Mouse (Mus musculus) intestine, embryonic 15.5 days (tissue): ENCODE measurements around the gene Fyttd1. TPM values are rescaled to one million over a fixed set of nuclear protein-coding genes. Genes with fewer than 3 reads are reported as not detected.
"Not testable (repeated sequence)": the region's sequence is repeated elsewhere in the genome, so short reads cannot be mapped to it uniquely, and the experiment has no call there.

ENCODE experiments used
- ATAC-seq: fragments of 200-750 bp; cut with Nextera tagmentation; 2 replicates; pipeline ENCODE4 v1.8.0; 2017; ENCODE audit warnings: moderate TSS enrichment, moderate library complexity
- H3K27ac ChIP-seq: fragments of 300-500 bp; sonication (generic); 2 replicates; pipeline ENCODE4 v1.5.1; 2015; ENCODE audit warnings: mild to moderate bottlenecking, inconsistent platforms
- H3K27me3 ChIP-seq: fragments of 300-500 bp; sonication (generic); replicated peaks from 2 replicates; pipeline ENCODE4 v1.6.1; 2015; ENCODE audit warnings: inconsistent platforms
- H3K36me3 ChIP-seq: fragments of 300-500 bp; sonication (generic); 2 replicates; pipeline ENCODE4 v1.6.1; 2015; ENCODE audit warnings: inconsistent platforms
- H3K4me1 ChIP-seq: fragments of 300-500 bp; sonication (generic); replicated peaks from 2 replicates; pipeline ENCODE4 v1.6.1; 2015; ENCODE audit warnings: inconsistent platforms
- H3K4me2 ChIP-seq: fragments of 300-500 bp; sonication (generic); replicated peaks from 2 replicates; pipeline ENCODE4 v1.6.1; 2015; ENCODE audit warnings: mild to moderate bottlenecking, inconsistent platforms
- H3K4me3 ChIP-seq: fragments of 300-500 bp; sonication (generic); replicated peaks from 2 replicates; pipeline ENCODE4 v1.5.1; 2015; ENCODE audit warnings: inconsistent platforms
- H3K9ac ChIP-seq: fragments of 300-500 bp; sonication (generic); 2 replicates; pipeline ENCODE4 v1.6.1; 2015; ENCODE audit warnings: inconsistent platforms
- H3K9me3 ChIP-seq: fragments of 300-500 bp; sonication (generic); 2 replicates; pipeline ENCODE4 v1.6.1; 2016; ENCODE audit warnings: inconsistent platforms
- WGBS: fragments of 180-500 bp; shearing (Covaris S2); methylation state at CpG from one replicate; pipeline ENCODE4 v1.1.7; 2015; 5-methylcytosine and 5-hydroxymethylcytosine counted together
- polyA plus RNA-seq: library from polyadenylated mRNA; unstranded; fragments of >200 nt; fragmentation: Nextera tagmentation; extraction: Ambion mirVana; gene quantifications from 2 replicates; pipeline ENCODE4 v1.2.1, GENCODE M21; 2015

Gene Fyttd1
- polyA plus RNA-seq, 1 experiment from 2014 or later = 97.7 TPM

- no peaks in the 10 kb centered on the region for H3K36me3 ChIP-seq
- H3K9ac ChIP-seq = no peak overlapping the region
- H3K4me2 ChIP-seq = no peak overlapping the region
- 83% methylated on average over 2 of the region's 2 CpGs for WGBS
- H3K4me3 ChIP-seq = no peak overlapping the region
- peaks cover 3% of the 10 kb centered on the region; the same call in 1 of the 2 replicates for H3K4me1 ChIP-seq
- ATAC-seq = no peak
- H3K27ac ChIP-seq = no peak overlapping the region
- H3K9me3 ChIP-seq = no peaks in the 10 kb centered on the region
- H3K27me3 ChIP-seq = no peaks in the 10 kb centered on the region
Measured at GRCm38 (mm10) chr16:32934470-32934869, 57.2 kb downstream of the Fyttd1 start.

DNA sequence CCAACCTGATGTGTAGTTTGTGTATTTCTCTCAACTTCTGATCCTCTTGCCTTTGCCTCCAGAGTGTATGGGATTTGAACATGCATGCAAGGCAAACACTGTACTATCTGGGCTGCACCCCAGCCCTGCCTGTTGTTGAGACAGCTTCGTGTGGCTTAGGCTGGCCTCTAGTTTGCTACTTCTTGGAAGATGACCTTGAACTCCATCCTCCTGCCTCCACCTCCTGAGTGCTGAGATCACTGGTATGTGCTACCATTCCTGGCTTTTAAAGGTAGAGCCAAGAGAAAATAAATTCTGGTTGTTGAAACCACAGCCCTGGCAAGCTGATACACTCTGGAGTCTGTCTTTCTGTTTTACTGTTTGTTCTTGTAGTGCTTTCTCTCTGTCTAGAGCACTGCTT lies 57.8 kb downstream of the Fyttd1 start:
- Histone ChIP-seq H3K4me1 (peaks cover 3% of the 10 kb centered on the region; the same call in 1 of the 2 replicates), H3K36me3 (no peaks in the 10 kb centered on the region), H3K27me3 (no peaks in the 10 kb centered on the region), H3K9me3 (no peaks in the 10 kb centered on the region), H3K4me3 (no peak overlapping the region), H3K4me2 (no peak overlapping the region), H3K27ac (no peak overlapping the region), H3K9ac (no peak overlapping the region)
- WGBS = 59% methylated on average over 1 of the region's 1 CpGs
- no peak for ATAC-seq

DNA sequence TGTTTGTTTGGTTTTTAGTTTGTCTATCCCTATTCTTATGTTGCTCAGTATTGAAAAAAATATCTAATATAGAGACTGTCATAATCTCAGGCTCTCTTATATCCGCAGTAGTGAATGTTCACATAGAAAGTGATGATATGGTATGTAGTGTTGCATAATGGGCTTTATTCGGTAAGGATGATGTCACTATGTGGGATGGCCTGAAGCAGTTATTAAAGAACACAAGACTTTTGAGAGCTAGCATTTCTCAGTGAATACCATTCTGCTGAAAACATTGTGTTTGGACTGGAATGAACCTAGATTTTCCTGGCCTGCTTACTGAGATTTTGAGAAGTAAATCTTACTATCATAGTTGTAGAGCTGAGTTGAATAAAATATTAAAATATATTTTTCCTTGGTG lies 60.1 kb downstream of the Fyttd1 start:
- Histone ChIP-seq H3K36me3 (no peaks in the 10 kb centered on the region), H3K4me1 (peaks cover 3% of the 10 kb centered on the region; the same call in 1 of the 2 replicates), H3K4me2 (no peak overlapping the region), H3K27me3 (no peaks in the 10 kb centered on the region), H3K9ac (no peak overlapping the region), H3K9me3 (no peaks in the 10 kb centered on the region), H3K4me3 (no peak overlapping the region), H3K27ac (no peak overlapping the region)
- no peak for ATAC-seq
- 85% methylated on average over 2 of the region's 2 CpGs for WGBS

DNA sequence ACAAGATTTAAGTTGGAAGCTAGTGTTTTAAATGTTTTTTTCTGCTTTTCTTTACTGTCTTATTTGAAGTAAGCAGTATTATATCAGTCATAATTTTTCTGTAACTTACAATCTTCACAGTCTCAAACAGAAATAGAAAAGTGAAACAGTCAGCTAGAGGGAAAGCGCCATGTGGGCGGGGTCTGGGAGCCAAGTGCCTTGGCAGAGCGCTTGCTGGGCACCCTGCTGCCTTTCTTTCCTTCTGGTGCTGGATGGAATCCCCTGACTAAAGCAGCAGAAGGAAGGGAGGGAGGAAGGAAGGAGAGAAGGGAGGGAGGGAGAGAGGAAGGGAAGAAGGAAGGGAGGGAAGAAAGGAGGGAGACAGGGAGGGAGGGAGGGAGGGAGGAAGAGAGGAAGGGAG lies 62.0 kb downstream of the Fyttd1 start:
- H3K4me1 ChIP-seq, H3K4me3 ChIP-seq, H3K27me3 ChIP-seq, ATAC-seq, H3K9ac ChIP-seq, H3K9me3 ChIP-seq, H3K36me3 ChIP-seq, H3K27ac ChIP-seq, H3K4me2 ChIP-seq: not testable (repeated sequence)
- 57% methylated on average over 3 of the region's 3 CpGs for WGBS

DNA sequence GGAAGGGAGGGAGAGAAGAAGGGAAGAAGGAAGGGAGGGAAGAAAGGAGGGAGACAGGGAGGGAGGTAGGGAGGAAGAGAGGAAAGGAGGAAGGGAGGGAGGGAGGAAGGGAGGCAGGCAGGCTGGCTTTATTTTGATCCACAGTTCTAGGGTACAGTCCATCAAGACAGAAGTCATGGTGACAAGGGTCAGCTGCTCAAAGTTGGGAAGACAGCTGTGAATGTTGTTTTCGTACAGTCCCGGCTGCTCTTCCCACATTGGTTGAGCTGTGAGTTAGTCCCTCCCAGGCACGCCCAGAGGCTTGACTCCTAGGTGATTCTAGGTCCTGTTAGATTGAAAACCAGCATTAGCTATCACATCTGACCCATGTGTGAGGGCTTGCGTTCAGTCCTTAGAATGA lies 62.4 kb downstream of the Fyttd1 start:
- H3K4me1 ChIP-seq, ATAC-seq, H3K9ac ChIP-seq, H3K9me3 ChIP-seq, H3K27ac ChIP-seq, H3K27me3 ChIP-seq, H3K36me3 ChIP-seq, H3K4me2 ChIP-seq, H3K4me3 ChIP-seq: not testable (repeated sequence)
- 81% methylated on average over 4 of the region's 4 CpGs for WGBS

DNA sequence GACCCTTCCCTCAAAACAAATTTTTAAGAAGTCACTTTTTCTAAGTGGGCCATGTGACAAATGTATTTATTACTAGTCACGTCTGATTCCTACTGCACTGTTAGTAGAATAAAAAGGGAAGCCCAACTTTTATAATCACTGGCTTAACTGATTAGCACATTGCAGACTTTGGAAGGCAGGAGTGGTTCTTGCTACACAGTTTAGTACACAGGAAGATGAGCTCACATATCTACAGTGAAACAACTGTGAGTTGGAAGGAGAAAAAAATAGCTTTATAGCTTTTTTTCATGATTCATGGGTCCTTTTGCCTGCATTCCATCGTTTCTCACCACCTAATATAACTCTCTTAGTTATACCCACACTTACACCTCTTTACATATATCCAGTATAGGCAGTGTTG lies 63.9 kb downstream of the Fyttd1 start:
- not testable (repeated sequence) for H3K4me1 ChIP-seq, ATAC-seq, H3K27me3 ChIP-seq, H3K27ac ChIP-seq, H3K36me3 ChIP-seq, H3K4me2 ChIP-seq, H3K9me3 ChIP-seq, H3K9ac ChIP-seq, H3K4me3 ChIP-seq
- WGBS = 76% methylated on average over 2 of the region's 2 CpGs

GRCm38 (mm10) chr16:32942694-32943093 lies 65.4 kb downstream of the Fyttd1 start:
- H3K27me3 ChIP-seq = no peaks in the 10 kb centered on the region
- H3K4me2 ChIP-seq = no peak overlapping the region
- no peaks in the 10 kb centered on the region for H3K36me3 ChIP-seq
- WGBS = 66% methylated on average over 5 of the region's 5 CpGs
- no peaks in the 10 kb centered on the region for H3K9me3 ChIP-seq
- ATAC-seq = no peak
- H3K4me3 ChIP-seq = no peak overlapping the region
- no peak overlapping the region for H3K27ac ChIP-seq
- H3K9ac ChIP-seq = no peak overlapping the region
- H3K4me1 ChIP-seq = no peaks in the 10 kb centered on the region

DNA sequence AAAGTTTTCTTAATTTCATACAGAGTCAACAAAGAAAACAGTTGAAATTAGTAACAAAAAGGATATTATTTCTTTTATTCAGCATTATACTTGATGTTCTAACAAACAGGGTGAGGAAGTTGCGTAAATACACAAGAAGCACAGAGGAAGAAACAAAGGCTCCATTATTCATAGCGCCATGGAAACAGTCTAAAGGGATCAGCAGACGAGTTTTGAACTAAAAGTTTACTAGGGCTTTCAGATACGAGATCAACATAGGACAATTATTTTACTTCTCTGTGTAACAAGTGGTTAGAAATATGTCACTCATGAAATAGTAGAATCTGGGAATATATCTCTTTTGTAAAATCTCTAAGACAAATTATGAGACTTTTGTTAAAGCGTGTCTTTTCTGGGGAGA lies 68.1 kb downstream of the Fyttd1 start:
- Histone ChIP-seq H3K4me1 (no peaks in the 10 kb centered on the region), H3K27ac (no peak overlapping the region), H3K27me3 (no peaks in the 10 kb centered on the region), H3K4me2 (no peak overlapping the region), H3K4me3 (no peak overlapping the region), H3K9ac (no peak overlapping the region), H3K36me3 (no peaks in the 10 kb centered on the region), H3K9me3 (no peaks in the 10 kb centered on the region)
- ATAC-seq = no peak
- 78% methylated on average over 5 of the region's 5 CpGs for WGBS

GRCm38 (mm10) chr16:32948016-32948415 lies 70.7 kb downstream of the Fyttd1 start:
- Histone ChIP-seq H3K27me3 (no peaks in the 10 kb centered on the region), H3K4me3 (no peak overlapping the region), H3K9me3 (no peaks in the 10 kb centered on the region), H3K9ac (no peak overlapping the region), H3K36me3 (no peaks in the 10 kb centered on the region), H3K27ac (no peak overlapping the region), H3K4me2 (no peak overlapping the region), H3K4me1 (no peaks in the 10 kb centered on the region)
- WGBS = 83% methylated on average over 8 of the region's 8 CpGs
- ATAC-seq = no peak

- H3K4me3 ChIP-seq = no peak overlapping the region
- H3K36me3 ChIP-seq = no peaks in the 10 kb centered on the region
- H3K9ac ChIP-seq = no peak overlapping the region
- no peak overlapping the region for H3K27ac ChIP-seq
- no peaks in the 10 kb centered on the region for H3K4me1 ChIP-seq
- no peak for ATAC-seq
- H3K9me3 ChIP-seq = no peaks in the 10 kb centered on the region
- WGBS = 92% methylated on average over 5 of the region's 5 CpGs
- no peaks in the 10 kb centered on the region for H3K27me3 ChIP-seq
- H3K4me2 ChIP-seq = no peak overlapping the region
Measured at GRCm38 (mm10) chr16:32948656-32949055, 71.4 kb downstream of the Fyttd1 start.

GRCm38 (mm10) chr16:32949281-32949680 lies 72.0 kb downstream of the Fyttd1 start:
- Histone ChIP-seq H3K4me3 (no peak overlapping the region), H3K9me3 (no peaks in the 10 kb centered on the region), H3K4me1 (no peaks in the 10 kb centered on the region), H3K4me2 (no peak overlapping the region), H3K27ac (no peak overlapping the region), H3K36me3 (no peaks in the 10 kb centered on the region), H3K9ac (no peak overlapping the region), H3K27me3 (no peaks in the 10 kb centered on the region)
- no peak for ATAC-seq

DNA sequence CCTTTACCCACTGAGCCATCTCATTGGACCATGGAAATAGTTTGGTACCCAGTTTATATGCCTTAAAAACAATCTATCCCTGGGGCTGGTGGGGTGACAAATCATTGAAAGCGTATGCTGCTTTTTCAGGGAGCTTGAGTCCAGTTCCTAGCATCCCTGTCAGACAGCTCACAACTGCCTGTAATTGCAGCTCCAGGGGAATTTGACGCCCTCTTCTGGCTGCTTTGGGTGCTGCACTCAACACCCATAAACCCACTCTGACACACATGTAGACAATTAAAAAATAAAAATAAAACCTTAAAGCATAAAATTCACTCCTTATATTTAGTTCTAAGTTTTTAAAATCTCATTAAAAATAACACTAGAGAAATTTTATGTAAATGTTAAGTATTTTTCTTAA lies 73.8 kb downstream of the Fyttd1 start:
- H3K4me1 ChIP-seq = no peaks in the 10 kb centered on the region
- H3K9me3 ChIP-seq = no peaks in the 10 kb centered on the region
- no peak overlapping the region for H3K9ac ChIP-seq
- H3K36me3 ChIP-seq = no peaks in the 10 kb centered on the region
- H3K4me2 ChIP-seq = no peak overlapping the region
- 85% methylated on average over 2 of the region's 2 CpGs for WGBS
- no peak for ATAC-seq
- no peak overlapping the region for H3K27ac ChIP-seq
- no peak overlapping the region for H3K4me3 ChIP-seq
- H3K27me3 ChIP-seq = no peaks in the 10 kb centered on the region

DNA sequence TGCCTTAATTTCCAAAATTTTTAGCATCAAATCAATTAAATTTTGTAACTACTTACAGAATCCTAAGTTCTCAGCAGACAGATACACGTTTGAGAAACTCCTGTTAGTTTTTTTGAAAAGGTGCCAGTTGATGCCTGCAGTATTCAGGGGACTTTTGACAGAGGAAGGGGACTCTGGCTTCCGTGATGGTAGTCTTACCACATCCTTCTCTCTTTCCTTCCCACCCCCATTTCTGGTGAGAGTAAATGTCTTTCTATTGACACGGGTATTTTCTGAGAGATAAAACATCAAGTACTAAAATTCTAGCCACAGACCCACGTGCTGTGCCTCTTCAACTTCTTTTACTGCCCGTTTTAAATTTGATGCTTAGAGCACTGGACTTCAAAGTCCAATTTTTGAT lies 76.5 kb downstream of the Fyttd1 start:
- Histone ChIP-seq H3K36me3 (no peaks in the 10 kb centered on the region), H3K4me2 (no peak overlapping the region), H3K4me3 (no peak overlapping the region), H3K27ac (no peak overlapping the region), H3K27me3 (no peaks in the 10 kb centered on the region), H3K4me1 (no peaks in the 10 kb centered on the region), H3K9ac (no peak overlapping the region), H3K9me3 (no peaks in the 10 kb centered on the region)
- 62% methylated on average over 5 of the region's 5 CpGs for WGBS
- ATAC-seq = no peak

- ATAC-seq = no peak
- Histone ChIP-seq H3K4me1 (no peaks in the 10 kb centered on the region), H3K4me3 (no peak overlapping the region), H3K9me3 (no peaks in the 10 kb centered on the region), H3K27me3 (no peaks in the 10 kb centered on the region), H3K4me2 (no peak overlapping the region), H3K36me3 (0 out of 2 replicates have a peak, but pooled peaks cover under 1% of the 10 kb centered on the region), H3K9ac (no peak overlapping the region), H3K27ac (no peak overlapping the region)
- WGBS = 57% methylated on average over 5 of the region's 6 CpGs
Measured at GRCm38 (mm10) chr16:32954304-32954703, 77.0 kb downstream of the Fyttd1 start.
